Mouse (Mus musculus) ES-E14 (cell line): ENCODE results near the gene Tex33.

ENCODE experiments used
- HCFC1 ChIP-seq: IDR thresholded peaks from 2 replicates; pipeline ENCODE4 v1.6.1; 2012; ENCODE audit warnings: low read length, inconsistent platforms, borderline replicate concordance; ENCODE audit not compliant: insufficient read depth
- MAFK ChIP-seq: IDR thresholded peaks from 2 replicates; pipeline ENCODE4 v1.6.1; 2014; ENCODE audit warnings: mild to moderate bottlenecking, low read depth, low read length, inconsistent platforms; ENCODE audit not compliant: insufficient read depth

DNA sequence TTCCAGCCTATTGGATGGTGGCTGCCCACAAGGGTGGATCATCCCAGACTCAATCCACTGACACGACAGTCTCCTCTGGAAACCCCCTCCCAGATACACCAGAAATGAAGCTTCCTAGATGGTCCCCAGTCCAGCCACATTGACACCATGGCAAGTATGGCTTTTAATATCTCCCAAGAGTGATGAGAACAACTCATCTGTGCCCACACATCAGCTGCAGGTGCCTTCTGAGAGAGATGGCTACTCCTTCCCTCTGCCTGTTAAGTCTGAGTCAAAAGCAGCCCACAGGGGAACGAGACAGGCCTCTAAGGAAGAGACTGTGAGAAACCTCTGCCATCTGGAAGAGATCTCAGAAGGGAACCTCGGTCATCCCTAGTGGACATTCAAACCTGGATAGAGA, 27.9 kb downstream of the Tex33 start:
- TF ChIP-seq MAFK (no peak), HCFC1 (no peak)
